Mouse (Mus musculus): ENCODE results near the gene Dvl3.
"Not testable (repeated sequence)": the region's sequence is repeated elsewhere in the genome, so short reads cannot be mapped to it uniquely, and the experiment has no call there.

Gene Dvl3

DNA sequence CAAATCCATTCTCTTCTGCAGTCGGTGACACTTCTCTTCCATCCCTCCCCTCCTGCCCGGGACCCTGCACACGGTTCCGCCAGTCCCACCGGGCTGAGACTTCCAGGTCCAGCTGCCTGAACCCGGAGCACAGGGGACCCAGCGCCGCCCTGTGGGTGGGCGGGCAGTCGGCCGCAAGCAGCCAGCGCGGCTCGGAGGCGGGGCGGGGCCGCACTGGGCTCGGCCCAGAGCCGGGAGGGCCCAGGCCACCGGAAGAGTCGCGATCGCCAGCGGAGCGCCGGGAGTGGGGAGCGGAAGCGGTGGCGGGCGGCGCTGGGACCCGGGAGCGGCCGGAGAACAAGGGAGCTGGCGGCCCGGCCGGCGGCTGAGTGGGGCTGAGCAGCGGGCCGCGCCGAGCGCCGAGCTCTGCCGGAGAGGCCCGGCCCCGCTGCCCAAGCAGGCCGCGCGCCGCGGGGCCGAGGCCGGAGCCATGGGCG lies at the start of gene Dvl3:
TSS of gene Dvl3 (plus strand) at position 257 of the 476 bp plus-strand sequence.
- peak; percentile 72 to 88 for DNase-seq (ENCODE audit: low spot score in 2 of 2)

DNA sequence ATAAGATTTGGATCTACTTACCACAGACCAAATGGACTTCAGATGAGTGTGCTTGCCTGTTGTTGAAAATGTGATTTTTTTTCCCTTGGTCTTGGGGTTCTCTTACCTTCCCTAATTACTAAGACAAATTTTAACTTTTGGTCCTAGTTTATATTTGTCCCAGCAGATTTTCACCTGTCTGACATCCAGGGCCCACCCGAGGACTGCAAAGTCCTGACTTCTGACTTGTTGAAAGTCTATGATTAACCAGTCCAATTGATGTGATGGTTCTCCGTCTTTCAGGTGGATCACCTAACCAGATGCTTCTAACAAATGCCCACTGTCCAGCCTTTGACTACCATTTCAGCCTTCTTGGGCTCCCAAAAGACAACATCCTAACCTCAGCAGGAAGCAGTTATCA lies 45.8 kb upstream of the Dvl3 start:
- DNase-seq (ENCODE audit: low spot score in 2 of 2) = no peak

DNA sequence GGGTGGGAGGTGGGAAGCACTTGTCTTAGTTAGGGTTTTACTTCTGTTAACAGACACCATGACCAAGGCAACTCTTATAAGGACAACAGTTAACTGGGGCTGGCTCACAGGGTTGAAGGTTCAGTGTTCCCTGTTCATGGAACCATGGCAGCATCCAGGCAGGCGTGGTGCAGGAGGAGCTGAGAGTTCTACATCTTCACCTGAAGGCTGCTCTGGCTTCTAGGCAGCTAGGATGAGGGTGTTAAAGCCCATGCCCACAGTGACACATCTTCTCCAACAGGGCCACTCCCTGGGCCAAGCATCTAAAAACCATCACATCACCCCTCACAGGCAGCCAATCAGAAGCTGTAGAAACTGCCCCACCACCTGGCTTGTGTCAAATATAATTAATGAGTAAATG lies 45.1 kb upstream of the Dvl3 start:
- DNase-seq (ENCODE audit: low spot score in 2 of 2) = no peak

DNA sequence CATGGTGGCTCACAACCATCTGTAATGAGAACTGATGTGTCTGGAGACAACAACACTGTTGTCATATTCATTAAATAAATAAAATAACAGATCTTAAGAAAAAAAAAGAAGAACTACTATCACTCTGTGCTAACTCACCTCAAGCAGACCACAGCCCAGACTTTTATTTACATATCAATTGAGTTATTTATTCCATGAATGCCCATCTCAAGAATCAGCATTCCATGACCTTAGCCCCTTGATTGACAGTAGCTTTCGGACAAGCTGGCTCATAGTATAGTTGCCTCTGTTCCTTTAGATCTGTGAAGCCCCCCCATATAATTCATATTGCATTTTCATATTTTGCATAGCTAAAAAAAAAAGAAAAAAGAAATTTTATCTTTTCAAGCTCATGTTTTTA lies 43.0 kb upstream of the Dvl3 start:
- no peak for DNase-seq (ENCODE audit: low spot score in 2 of 2)

DNA sequence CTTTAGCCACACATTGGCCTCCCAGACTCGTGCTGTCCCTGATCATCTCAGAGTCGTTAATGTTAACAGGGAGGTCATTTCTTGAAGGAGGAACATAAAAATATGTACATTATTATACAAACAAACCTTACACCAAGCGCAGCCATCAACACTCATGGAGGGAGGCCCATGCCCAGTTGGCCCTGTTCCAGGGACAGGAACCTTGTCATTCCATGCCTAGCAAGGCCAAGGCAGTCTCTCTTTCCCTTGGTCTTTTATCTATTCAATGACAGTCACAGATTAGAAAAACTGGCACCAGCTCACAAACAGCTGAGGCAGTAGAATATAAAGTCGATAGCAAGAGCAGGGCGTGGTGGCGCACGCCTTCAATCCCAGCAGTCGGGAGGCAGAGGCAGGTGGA lies 42.6 kb upstream of the Dvl3 start:
- DNase-seq (ENCODE audit: low spot score in 2 of 2) = no peak

DNA sequence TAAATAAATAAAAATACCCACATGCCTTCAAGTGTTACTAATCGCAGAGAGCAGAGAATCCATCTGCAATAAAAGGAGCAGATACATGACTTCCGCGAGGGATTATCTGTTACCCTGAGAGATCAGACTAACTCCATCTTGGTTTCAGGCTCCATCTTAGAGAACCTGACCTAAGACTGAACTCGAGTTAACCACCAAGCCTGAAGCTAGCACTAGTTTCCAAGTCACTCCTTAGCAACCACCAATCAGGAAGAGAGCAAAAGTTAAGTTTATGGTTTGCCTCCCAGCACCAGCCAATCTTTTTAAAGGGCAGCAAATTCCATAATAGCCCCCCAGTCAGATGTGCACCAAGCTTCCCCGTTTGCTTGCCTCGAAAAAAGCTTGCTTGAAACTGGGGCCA lies 42.0 kb upstream of the Dvl3 start:
- DNase-seq (ENCODE audit: low spot score in 2 of 2) = no peak

DNA sequence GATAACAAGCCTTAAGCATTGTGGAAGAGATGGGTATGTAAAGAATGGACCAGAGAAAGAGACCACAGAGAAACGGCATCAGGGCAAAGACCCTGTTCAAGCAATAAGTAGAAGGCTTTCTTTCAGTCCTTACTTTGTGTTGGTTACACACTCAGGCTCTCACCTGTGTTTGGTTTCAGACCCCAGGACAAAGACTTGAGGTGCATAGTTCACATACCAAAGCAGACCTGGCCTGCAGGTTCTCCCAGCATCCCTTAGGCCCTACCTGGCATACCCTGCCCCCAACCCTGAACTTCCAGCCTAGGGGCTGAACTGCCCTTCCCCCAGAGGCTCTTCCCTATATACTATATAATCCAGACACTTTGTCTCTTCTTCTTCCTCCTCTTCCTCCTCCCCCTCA lies 41.4 kb upstream of the Dvl3 start:
- no peak for DNase-seq (ENCODE audit: low spot score in 2 of 2)

DNA sequence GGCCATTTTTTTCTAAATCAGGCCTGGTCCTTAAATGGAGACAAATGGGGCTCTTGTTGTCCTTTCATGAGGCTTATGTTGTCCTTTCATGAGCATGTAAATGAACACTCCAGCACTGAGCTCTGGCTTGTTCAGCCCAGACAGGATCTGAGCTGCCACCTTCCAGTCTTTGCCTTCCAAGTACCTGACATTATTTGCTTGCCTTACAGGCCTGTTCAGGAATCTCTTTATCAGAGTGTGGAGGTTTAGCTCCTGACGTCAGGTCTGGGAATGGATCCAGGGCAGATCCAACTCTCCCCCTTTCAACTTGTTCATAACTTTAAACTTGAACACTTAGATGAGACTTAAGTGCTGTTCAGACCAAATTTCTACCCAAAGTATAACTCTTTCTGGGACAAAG lies 39.9 kb upstream of the Dvl3 start:
- no peak for DNase-seq (ENCODE audit: low spot score in 2 of 2)

DNA sequence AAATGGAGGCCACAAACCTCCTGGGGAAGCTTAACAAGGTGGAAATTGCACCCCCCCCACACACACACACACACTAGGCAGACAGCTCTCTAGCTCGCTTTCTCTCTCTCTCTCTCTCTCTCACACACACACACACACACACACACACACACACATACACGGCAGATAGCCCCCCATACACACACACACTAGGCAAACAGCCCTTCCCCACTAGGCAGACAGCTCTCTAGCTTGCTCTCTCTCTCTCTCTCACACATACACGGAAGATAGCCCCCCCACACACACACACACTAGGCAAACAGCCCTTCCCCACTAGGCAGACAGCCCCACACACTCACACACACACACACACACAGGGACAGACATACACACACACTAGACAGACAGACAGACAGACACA lies 39.5 kb upstream of the Dvl3 start:
- no peak for DNase-seq (ENCODE audit: low spot score in 2 of 2)

DNA sequence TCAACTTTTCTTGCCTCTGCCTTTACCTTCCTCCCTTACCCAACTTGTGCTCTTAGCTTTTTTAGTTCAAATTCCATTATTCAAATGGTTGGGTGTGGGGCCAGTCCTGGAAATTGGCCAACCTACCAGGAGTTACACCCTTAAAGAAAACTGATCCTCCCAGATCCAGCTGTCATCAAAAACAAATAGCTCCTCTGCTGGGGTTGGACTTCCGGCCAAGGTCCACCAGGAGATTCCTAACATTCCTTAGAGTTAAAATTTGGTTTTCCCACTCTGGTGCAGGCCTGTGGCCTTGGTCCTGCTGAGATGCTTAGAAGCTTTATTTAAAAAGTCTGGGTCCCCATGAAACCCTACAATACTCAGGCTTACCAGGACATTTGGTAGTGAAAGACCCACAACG lies 38.3 kb upstream of the Dvl3 start:
- DNase-seq (ENCODE audit: low spot score in 2 of 2) = no peak

DNA sequence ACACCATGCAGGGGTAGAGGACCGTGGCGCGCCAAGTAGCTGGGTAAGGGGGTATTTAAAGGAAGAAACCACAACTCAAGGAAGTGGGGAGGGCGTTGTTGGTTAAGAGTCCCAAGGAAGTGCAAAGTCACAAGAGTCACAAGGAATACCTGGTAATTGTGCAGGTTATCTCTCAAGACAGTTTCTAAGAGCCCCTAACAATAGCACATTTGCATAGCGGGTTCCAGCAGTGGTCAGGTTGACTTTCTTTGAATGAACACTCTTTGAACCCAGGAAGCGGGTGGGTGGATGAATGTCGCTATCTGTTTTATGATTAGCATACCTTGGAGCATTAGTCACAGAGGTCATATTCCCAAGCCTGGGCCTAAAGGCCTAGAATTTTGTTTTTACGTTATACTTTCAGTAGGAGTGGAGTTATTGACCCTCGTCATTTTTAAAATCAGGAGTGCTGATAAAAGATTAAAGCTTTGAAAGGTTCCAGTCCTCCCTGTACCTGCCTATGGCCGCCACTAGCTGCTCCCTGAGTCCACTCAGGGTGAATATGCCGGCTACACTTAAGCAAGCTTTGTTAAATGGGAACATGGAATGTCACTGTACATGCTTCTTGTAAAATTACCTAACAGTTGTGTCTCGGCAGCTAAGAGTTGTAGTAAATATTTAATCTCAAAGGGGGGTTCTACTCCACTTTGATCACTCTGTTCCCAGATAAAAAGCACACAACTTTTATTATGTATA lies 37.6 kb upstream of the Dvl3 start:
- DNase-seq (ENCODE audit: low spot score in 2 of 2) = not testable (repeated sequence)

DNA sequence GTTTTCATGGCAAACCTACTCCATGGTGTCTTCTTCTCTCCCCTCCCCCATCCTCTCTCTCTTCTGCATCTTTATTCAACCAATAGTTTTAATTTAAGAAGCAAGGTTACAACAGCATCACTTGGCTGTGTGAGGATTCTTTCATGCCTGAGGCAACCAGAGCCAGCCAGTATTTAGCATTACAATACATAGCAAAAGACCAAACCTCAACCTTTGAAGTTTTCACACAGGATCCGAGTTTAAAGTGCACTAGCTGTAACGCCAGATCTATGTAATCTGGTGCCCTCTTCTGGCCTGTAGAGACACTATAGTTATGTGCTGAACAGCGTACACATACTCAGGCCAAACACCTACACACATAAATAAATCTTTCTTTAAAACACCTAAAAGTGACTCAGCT lies 36.7 kb upstream of the Dvl3 start:
- no peak for DNase-seq (ENCODE audit: low spot score in 2 of 2)

DNA sequence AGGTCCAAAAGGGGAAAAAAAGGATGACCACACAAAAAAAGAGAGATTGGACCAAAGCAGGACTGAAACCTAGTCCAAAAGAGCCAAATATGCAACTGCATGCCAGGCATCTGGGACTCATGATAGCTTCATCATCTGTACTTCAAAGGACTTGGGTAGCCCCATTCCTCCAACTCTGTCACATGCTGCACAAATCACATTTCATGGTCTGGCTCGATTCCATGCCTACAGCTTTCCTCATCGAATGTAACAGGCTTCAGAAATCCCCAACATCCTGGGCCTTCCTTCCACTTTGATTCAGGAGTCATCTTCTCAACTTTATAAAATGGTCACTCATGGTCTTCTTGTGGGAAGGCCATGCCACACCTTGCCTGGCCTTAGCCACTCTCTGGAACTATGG lies 35.0 kb upstream of the Dvl3 start:
- DNase-seq (ENCODE audit: low spot score in 2 of 2) = no peak

DNA sequence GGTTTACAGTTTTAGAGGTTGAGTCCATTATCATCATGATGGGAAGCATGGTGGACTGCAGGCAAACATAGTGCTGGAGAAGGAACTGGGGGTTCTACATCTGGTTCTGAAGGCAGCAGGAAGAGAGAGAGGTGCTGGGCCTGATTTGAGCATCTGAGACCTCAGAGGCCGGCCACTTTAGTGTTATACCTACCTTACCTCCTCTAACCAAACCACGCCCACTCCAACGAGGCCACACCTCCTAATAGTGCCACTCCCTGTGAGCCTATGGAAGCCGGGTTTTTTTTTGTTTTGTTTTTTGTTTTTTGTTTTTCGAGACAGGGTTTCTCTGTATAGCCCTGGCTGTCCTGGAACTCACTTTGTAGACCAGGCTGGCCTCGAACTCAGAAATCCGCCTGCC lies 33.1 kb upstream of the Dvl3 start:
- DNase-seq (ENCODE audit: low spot score in 2 of 2) = not testable (repeated sequence)

DNA sequence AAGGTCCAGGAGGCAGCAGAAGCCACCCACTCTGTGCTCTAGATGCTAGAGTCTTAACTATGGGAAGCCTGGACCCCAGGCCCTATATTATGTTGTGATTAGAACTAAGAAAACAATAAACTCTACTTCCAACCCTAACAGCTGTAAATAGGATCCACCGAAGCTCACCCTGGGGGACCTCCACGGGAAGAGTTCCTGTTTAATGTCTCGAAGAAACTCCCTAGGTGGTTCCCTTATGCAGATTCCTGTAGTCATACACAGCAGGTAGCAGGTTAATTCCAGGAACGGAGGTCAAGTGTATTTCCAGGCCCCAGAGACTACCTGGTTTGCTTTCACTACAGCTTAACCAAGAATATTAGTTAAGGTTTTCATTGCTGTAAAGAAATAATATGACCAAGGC lies 31.7 kb upstream of the Dvl3 start:
- no peak for DNase-seq (ENCODE audit: low spot score in 2 of 2)

DNA sequence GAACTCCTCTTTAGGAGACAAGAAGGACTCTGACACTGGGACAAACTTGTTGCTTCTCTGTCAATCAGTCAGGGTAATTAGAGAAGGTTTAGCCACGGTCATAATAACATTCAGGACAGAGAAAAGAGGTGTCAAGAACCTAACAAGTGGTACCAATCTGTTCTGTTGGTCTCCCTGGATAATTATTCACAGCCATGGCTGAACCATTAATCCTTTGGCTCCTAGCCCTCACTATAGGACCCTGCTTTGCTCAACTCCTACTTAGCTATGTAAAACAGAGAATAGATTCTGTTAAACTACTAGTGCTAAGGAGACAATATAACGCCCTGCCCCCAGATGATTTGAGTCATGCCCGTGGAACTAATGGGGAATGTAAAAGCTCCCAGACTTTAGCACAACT lies 30.7 kb upstream of the Dvl3 start:
- no peak for DNase-seq (ENCODE audit: low spot score in 2 of 2)

DNA sequence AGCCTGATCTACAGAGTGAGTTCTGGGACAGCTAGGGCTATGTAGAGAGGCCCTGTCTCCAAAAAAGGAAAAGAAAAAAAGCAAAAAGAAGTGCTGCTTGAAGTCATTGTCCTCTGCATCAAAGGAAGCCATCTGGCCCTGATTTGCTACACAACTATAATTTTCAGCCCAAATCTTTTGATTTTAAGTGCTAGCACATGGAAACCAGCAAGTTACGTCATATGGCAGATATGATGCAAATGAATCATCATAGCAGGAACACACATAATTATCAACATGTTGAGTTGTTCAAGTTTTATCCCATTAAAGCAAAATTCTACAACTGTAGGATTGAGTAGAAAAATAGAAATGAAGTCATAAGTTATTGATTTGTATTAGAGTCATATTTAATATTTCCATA lies 28.6 kb upstream of the Dvl3 start:
- DNase-seq (ENCODE audit: low spot score in 2 of 2) = no peak

DNA sequence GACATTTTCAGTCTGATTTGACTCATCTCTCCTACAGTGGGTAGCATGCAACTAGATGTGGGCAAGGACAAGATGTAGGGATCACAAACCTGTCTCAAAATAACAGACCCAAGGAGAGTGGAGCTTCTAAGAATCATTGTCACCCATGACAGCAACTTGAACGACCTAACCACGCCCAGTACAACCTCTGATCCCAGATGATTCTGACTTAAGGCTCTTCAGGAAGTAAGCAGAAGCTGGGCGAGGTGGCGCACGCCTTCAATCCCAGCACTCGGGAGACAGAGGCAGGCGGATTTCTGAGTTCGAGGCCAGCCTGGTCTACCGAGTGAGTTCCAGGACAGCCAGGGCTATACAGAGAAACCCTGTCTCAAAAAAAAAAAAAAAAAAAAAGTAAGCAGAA lies 28.0 kb upstream of the Dvl3 start:
- not testable (repeated sequence) for DNase-seq (ENCODE audit: low spot score in 2 of 2)

DNA sequence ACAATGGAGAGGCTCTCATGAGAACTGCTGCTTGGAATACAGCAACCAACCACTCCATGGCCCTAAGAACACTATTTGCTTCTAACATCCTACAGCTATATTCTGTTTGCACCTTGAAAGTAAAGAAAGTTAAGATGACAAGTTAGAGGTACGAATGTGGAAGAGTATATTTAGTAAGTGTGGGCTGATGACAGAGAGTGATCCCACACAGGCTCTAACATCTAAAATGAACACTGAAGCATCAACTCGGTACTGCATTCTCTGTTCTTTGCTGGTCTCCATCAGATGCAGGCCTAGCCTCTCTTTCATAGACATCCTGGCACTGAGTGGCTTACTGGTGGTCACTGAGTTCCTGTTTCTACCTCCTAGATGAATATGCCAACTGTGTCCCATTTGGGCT lies 27.5 kb upstream of the Dvl3 start:
- DNase-seq (ENCODE audit: low spot score in 2 of 2) = no peak

DNA sequence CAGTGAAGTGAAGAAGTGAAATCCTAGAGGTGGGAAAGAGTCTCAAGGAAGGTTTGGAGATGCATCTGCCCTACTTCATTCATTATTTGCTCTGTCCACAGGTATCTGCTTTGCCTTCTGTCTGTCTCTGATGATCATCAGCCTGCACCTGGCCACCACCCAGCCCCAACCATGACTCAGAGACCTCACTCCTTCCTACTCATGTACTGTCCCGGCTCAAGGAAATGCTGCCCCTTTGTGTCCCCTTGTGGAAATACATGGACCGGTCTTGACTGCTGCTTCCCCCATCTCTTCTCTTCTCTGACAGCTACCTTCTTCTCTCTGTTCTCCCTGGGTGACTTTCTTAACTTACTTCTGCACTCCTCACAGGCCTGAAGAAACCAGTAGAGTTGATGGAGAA lies 26.2 kb upstream of the Dvl3 start:
- DNase-seq (ENCODE audit: low spot score in 2 of 2) = no peak

DNA sequence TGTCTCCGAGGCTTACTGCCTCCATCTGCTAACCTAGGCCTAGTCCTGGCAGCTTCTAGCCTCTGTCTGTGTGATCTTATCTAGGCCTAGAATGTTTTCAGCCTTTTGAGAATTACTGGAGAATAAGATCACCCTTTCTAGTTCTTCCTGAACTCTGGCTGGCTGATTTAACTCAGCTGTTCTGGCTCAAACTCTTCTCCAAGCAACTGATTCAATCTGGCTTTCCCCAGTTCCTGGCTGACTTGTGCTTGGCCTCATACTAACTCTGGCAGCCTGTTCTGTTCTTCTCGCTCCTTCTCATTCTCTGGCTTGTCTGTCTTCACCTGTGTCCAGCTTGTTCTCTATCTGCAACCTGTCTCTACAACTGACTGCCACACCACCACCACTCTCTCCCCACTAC lies 25.5 kb upstream of the Dvl3 start:
- DNase-seq (ENCODE audit: low spot score in 2 of 2) = no peak

DNA sequence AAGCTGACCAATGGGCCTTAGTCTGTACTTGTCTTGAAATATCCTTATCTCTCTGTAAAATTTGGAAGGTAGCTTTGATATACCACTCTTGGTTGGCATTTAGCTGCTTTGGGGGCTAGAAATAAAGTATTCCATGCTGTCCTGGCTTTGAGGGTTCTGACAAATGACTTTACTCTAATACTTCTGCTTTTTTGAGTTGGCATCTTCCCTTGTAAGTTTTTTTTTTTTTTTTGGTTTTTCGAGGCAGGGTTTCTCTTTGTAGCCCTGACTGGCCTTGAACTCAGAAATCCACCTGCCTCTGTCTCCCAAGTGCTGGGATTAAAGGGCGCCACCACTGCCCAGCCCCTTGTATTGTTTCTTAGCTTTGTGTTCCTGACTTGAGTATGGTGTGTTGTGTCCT lies 23.3 kb upstream of the Dvl3 start:
- DNase-seq (ENCODE audit: low spot score in 2 of 2) = no peak

DNA sequence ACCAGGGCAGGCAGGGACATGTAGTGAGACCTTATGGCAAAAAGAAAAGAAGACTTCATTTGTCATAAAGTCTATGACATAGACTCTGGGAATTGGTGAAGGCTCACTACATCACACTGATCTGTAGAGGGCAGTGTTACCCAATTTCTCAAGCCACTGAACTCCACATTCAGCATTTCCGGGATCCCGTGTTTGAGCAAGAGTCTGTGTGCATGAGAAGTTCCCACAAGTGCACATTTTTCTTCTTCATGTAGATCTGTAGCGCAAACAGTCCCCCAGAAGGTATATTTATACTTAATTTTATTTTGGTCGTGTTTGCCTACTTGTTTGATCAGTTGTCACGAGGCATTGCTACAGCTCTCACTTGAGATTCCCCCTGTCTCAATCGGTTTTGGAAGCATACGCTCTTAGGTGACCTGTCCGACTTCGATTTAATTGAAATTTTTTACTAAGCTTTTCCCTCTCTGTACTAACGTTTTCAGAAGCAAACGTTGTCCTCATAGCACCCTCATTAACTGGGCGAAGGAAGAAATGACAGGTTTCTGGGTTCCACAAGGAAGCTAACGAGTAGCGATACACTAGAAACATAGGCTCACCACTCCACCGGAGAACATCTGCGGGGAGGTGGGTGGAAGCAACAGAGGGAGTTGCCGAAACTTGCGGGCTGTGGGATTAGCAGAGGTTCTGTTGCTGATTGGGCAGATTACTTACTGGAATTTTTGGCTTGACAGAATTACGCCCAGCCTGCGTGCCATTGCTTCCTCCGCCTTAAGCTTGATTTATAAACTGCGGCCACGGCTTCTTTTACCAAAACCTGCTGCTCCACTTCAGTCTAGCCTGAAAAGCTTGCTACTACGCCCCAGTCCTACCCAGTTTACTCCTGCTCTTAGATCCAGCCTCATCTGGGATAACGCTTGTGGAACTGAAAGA lies 19.8 kb upstream of the Dvl3 start:
- peak in 1 of 2 experiments; percentile 47 for DNase-seq (ENCODE audit: low spot score in 2 of 2)

Measured in cerebellum, postnatal 4 days (tissue).